Mouse (Mus musculus) right cerebral cortex, postnatal 25 days (tissue): Measurements from ENCODE around the gene Hecw2.

Experiments used
- DNase-seq: peaks from one replicate; pipeline ENCODE4 v3.0.0; 2022

Gene Hecw2

GRCm38 (mm10) chr1:54110920-54111605, 83.9 kb downstream of the Hecw2 start:
- no peak for DNase-seq

GRCm38 (mm10) chr1:54109255-54109654, 85.7 kb downstream of the Hecw2 start:
- DNase-seq, result no peak

GRCm38 (mm10) chr1:54106756-54107155, 88.2 kb downstream of the Hecw2 start:
- DNase-seq, result no peak

GRCm38 (mm10) chr1:54079708-54080107, 115.3 kb downstream of the Hecw2 start:
- DNase-seq, result no peak

GRCm38 (mm10) chr1:54074456-54074855, 120.5 kb downstream of the Hecw2 start:
- DNase-seq, result no peak

GRCm38 (mm10) chr1:54070121-54070520, 124.8 kb downstream of the Hecw2 start:
- DNase-seq, result no peak

GRCm38 (mm10) chr1:54068248-54068647, 126.7 kb downstream of the Hecw2 start:
- no peak for DNase-seq

GRCm38 (mm10) chr1:54065434-54065833, 129.5 kb downstream of the Hecw2 start:
- no peak for DNase-seq

- no peak for DNase-seq
Observed at GRCm38 (mm10) chr1:54061078-54061477, 133.9 kb downstream of the Hecw2 start.

GRCm38 (mm10) chr1:54059731-54060130, 135.2 kb downstream of the Hecw2 start:
- DNase-seq, result no peak

GRCm38 (mm10) chr1:54052771-54053170, 142.2 kb downstream of the Hecw2 start:
- no peak for DNase-seq

GRCm38 (mm10) chr1:54046923-54047322, 148.0 kb downstream of the Hecw2 start:
- no peak for DNase-seq

- DNase-seq, result no peak
Observed at GRCm38 (mm10) chr1:54039062-54039461, 155.9 kb downstream of the Hecw2 start.

- no peak for DNase-seq
Observed at GRCm38 (mm10) chr1:54017686-54018085, 177.3 kb downstream of the Hecw2 start.

GRCm38 (mm10) chr1:54015739-54016138, 179.2 kb downstream of the Hecw2 start:
- no peak for DNase-seq

- no peak for DNase-seq
Observed at GRCm38 (mm10) chr1:54012414-54012813, 182.6 kb downstream of the Hecw2 start.

GRCm38 (mm10) chr1:54009418-54010064, 185.4 kb downstream of the Hecw2 start:
- no peak for DNase-seq

GRCm38 (mm10) chr1:54005860-54006386, 189.0 kb downstream of the Hecw2 start:
- no peak for DNase-seq

- no peak for DNase-seq
Observed at GRCm38 (mm10) chr1:54003288-54003687, 191.7 kb downstream of the Hecw2 start.

GRCm38 (mm10) chr1:54002077-54002476, 192.9 kb downstream of the Hecw2 start:
- DNase-seq, result no peak

- no peak for DNase-seq
Observed at GRCm38 (mm10) chr1:53997239-53997638, 197.7 kb downstream of the Hecw2 start.

- DNase-seq, result no peak
Observed at GRCm38 (mm10) chr1:53986185-53986892, 208.6 kb downstream of the Hecw2 start.

GRCm38 (mm10) chr1:53978514-53978831, 216.5 kb downstream of the Hecw2 start:
- DNase-seq, result no peak
